Mouse (Mus musculus) megakaryocyte, embryonic 14.5 days (primary cell): Measurements from ENCODE around the gene Sox6.

Experiments used
- FLI1 ChIP-seq: IDR thresholded peaks from 2 replicates; pipeline ENCODE4 v1.6.1; 2012; ENCODE audit warnings: low read length, inconsistent platforms, mixed read lengths
- GATA1 ChIP-seq: IDR thresholded peaks from 3 replicates; pipeline ENCODE4 v1.6.1; 2012; ENCODE audit warnings: mixed read lengths, low read length, inconsistent platforms, borderline replicate concordance

GRCm38 (mm10) chr7:115751083-115751482 is 287.5 kb downstream of the Sox6 start:
- no peak for TF ChIP-seq GATA1
- TF ChIP-seq FLI1: no peak
